Mouse (Mus musculus) liver, adult 2 months (tissue): ENCODE measurements around the gene Gm9945. TPM values are rescaled to one million over a fixed set of nuclear protein-coding genes. Genes with fewer than 3 reads are reported as not detected.
A peak's percentile ranks its signal among the peaks of the same experiment; 100 is the strongest.

Experiments used
- DNase-seq: peaks from one replicate; pipeline ENCODE4 v3.0.0-alpha.2; 2011; ENCODE audit warnings: low read depth, low spot score; ENCODE audit errors: extremely low read depth
- H3K27ac ChIP-seq: fragments of 200-500 bp; replicated peaks from 2 replicates; pipeline ENCODE4 v1.5.1; 2012; ENCODE audit warnings: low read depth, mild to moderate bottlenecking, control low read depth, inconsistent platforms, low read length; ENCODE audit not compliant: insufficient read depth
- H3K27me3 ChIP-seq: fragments of 200-500 bp; 2 replicates; pipeline ENCODE4 v1.6.1; 2012; ENCODE audit warnings: mild to moderate bottlenecking, moderate library complexity, low read length, inconsistent platforms; ENCODE audit not compliant: control insufficient read depth, insufficient read depth
- H3K36me3 ChIP-seq: fragments of 200-500 bp; 2 replicates; pipeline ENCODE4 v1.6.1; 2012; ENCODE audit warnings: low read length, inconsistent platforms; ENCODE audit not compliant: control insufficient read depth, insufficient read depth
- H3K4me1 ChIP-seq: fragments of 200-500 bp; 2 replicates; pipeline ENCODE4 v1.6.1; 2011; ENCODE audit warnings: low read length; ENCODE audit not compliant: control insufficient read depth, insufficient read depth
- H3K4me3 ChIP-seq: fragments of 200-500 bp; 2 replicates; pipeline ENCODE4 v1.5.1; 2011; ENCODE audit warnings: low read depth, mild to moderate bottlenecking, control low read depth, low read length, moderate library complexity; ENCODE audit not compliant: insufficient read depth
- H3K79me2 ChIP-seq: fragments of 200-500 bp; 2 replicates; pipeline ENCODE4 v1.6.1; 2012; ENCODE audit warnings: inconsistent platforms, mild to moderate bottlenecking, low read length, moderate library complexity; ENCODE audit not compliant: control insufficient read depth, insufficient read depth
- H3K9ac ChIP-seq: fragments of 200-500 bp; 2 replicates; pipeline ENCODE4 v1.6.1; 2012; ENCODE audit warnings: low read depth, mild to moderate bottlenecking, control low read depth, inconsistent platforms, low read length
- CTCF ChIP-seq: fragments of 200-500 bp; IDR thresholded peaks from 2 replicates; pipeline ENCODE4 v1.5.1; 2011; ENCODE audit warnings: low read depth, low read length, control low read depth
- POLR2A ChIP-seq: fragments of 200-500 bp; IDR thresholded peaks from 2 replicates; pipeline ENCODE4 v1.6.1; 2011; ENCODE audit warnings: low read length, control low read depth; ENCODE audit not compliant: insufficient read depth; ENCODE audit errors: extremely low read depth
- WGBS: fragments of 180-500 bp; shearing (Covaris S2); methylation state at CpG from one replicate; pipeline ENCODE4 v1.1.7; 2018; 5-methylcytosine and 5-hydroxymethylcytosine counted together
- polyA plus RNA-seq: library from polyadenylated mRNA; depleted of rRNA; stranded (reverse); fragments of >200 nt; gene quantifications from 2 replicates; pipeline ENCODE4 v1.2.3, GENCODE M21; 2012
- total RNA-seq: library from RNA; depleted of rRNA; stranded (reverse); fragments of >200 nt; gene quantifications from 2 replicates; pipeline ENCODE4 v1.2.3, GENCODE M21; 2014

Gm9945 gene
- total and polyA plus RNA-seq, 2 experiments: not detected

- WGBS: 76% methylated on average over 8 of the region's 8 CpGs
- H3K4me3 ChIP-seq: no peak overlapping the region
- no peak for TF ChIP-seq CTCF
- TF ChIP-seq POLR2A: no peak
Measured at GRCm38 (mm10) chr11:53502039-53502765, 22.2 kb downstream of the Gm9945 start.

GRCm38 (mm10) chr11:53503738-53504137 lies 23.8 kb downstream of the Gm9945 start:
- Histone ChIP-seq H3K27ac (no peak overlapping the region), H3K79me2 (no peaks in the 10 kb centered on the region), H3K4me1 (no peaks in the 10 kb centered on the region), H3K9ac (no peak overlapping the region), H3K27me3 (no peaks in the 10 kb centered on the region), H3K36me3 (no peaks in the 10 kb centered on the region), H3K4me3 (no peak overlapping the region)
- no peak for DNase-seq
- WGBS: 72% methylated on average over 5 of the region's 5 CpGs
- no peak for TF ChIP-seq CTCF
- TF ChIP-seq POLR2A: no peak

More at GRCm38 (mm10) chr11:53502039-53502765, 22.2 kb downstream of the Gm9945 start:
- Histone ChIP-seq H3K27me3 (no peaks in the 10 kb centered on the region), H3K4me1 (no peaks in the 10 kb centered on the region), H3K27ac (no peak overlapping the region), H3K36me3 (no peaks in the 10 kb centered on the region), H3K9ac (no peak overlapping the region), H3K79me2 (no peaks in the 10 kb centered on the region)
- DNase-seq: no peak

GRCm38 (mm10) chr11:53504376-53504775 lies 24.4 kb downstream of the Gm9945 start:
- Histone ChIP-seq H3K36me3 (no peaks in the 10 kb centered on the region), H3K79me2 (no peaks in the 10 kb centered on the region), H3K9ac (no peak overlapping the region), H3K27me3 (no peaks in the 10 kb centered on the region), H3K4me1 (no peaks in the 10 kb centered on the region), H3K27ac (no peak overlapping the region), H3K4me3 (no peak overlapping the region)
- WGBS: 89% methylated on average over 8 of the region's 8 CpGs
- DNase-seq: no peak
- no peak for TF ChIP-seq CTCF

- H3K4me1 ChIP-seq: no peaks in the 10 kb centered on the region
- no peak overlapping the region for H3K9ac ChIP-seq
- no peaks in the 10 kb centered on the region for H3K79me2 ChIP-seq
- WGBS: 94% methylated on average over 5 of the region's 5 CpGs
- DNase-seq: no peak
- no peaks in the 10 kb centered on the region for H3K27me3 ChIP-seq
- H3K4me3 ChIP-seq: no peak overlapping the region
- no peaks in the 10 kb centered on the region for H3K36me3 ChIP-seq
- H3K27ac ChIP-seq: no peak overlapping the region
- TF ChIP-seq CTCF (no peak), POLR2A (no peak)
Measured at GRCm38 (mm10) chr11:53505026-53505663, 25.2 kb downstream of the Gm9945 start.

GRCm38 (mm10) chr11:53507098-53507805 lies 27.3 kb downstream of the Gm9945 start:
- Histone ChIP-seq H3K27me3 (no peaks in the 10 kb centered on the region), H3K27ac (no peak overlapping the region), H3K4me3 (no peak overlapping the region), H3K36me3 (no peaks in the 10 kb centered on the region), H3K9ac (no peak overlapping the region), H3K79me2 (no peaks in the 10 kb centered on the region), H3K4me1 (no peaks in the 10 kb centered on the region)
- peak; percentile 12 for DNase-seq
- TF ChIP-seq POLR2A: no peak
- TF ChIP-seq CTCF: no peak
- WGBS: 90% methylated on average over 9 of the region's 9 CpGs

GRCm38 (mm10) chr11:53508152-53508551 lies 28.2 kb downstream of the Gm9945 start:
- WGBS: 47% methylated on average over 7 of the region's 7 CpGs
- Histone ChIP-seq H3K79me2 (no peaks in the 10 kb centered on the region), H3K27me3 (no peaks in the 10 kb centered on the region), H3K27ac (no peak overlapping the region), H3K36me3 (no peaks in the 10 kb centered on the region), H3K4me3 (no peak overlapping the region), H3K4me1 (no peaks in the 10 kb centered on the region), H3K9ac (no peak overlapping the region)
- DNase-seq: no peak
- TF ChIP-seq POLR2A (no peak), CTCF (no peak)
